Mouse (Mus musculus) thymus, postnatal 25 days (tissue): Measurements from ENCODE around the gene Rbck1.

ENCODE experiments used
- DNase-seq: peaks from one replicate; pipeline ENCODE4 v3.0.0; 2022

The Rbck1 gene

DNA sequence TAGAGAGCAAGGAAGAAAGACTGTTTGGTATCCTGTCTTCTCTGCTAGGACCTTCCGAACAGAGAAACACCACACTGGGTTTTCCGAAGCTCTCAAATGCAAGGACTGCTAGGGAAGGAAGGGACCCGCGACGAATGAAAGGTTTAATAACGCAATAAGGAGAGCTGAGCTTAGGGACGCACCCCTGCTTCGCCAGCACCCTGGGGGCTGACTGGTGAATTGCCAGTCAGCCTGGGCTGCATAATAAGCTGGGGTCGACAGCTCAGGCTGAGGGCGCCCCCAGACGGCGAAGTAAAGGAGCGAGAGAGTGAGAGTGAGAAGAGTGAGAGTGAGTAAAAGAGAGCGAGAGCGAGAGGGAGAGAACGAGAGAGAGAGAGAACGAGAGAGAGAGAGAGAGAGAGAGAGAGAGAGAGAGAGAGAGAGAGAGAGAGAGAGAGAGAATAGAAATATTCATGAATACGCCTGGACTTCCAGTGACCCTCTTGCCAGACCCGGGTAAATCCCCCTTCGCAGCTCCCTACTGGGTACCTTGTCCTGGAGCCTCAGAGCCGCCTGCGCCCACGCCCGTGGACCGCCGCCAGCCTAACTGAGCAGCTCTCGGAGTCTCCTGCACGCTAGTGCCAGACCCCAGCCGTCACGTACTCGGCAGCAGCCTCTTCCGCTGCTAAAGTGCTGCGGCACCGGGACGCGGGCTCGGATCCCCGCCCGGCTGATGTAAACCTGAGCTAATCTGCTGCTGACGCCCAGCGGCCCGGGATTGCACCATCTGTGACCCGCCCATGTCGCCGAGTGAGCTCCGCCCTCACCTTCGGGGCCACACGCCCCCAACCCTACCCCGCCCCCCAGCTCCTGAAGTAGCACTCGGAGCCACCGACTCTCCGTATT is 11.1 kb upstream of the Rbck1 start, which contains the start of gene Trib3:
Gene Trib3 (minus strand): TSS at position 704 of the 885 bp plus-strand sequence.
- peak; percentile 88 for DNase-seq

DNA sequence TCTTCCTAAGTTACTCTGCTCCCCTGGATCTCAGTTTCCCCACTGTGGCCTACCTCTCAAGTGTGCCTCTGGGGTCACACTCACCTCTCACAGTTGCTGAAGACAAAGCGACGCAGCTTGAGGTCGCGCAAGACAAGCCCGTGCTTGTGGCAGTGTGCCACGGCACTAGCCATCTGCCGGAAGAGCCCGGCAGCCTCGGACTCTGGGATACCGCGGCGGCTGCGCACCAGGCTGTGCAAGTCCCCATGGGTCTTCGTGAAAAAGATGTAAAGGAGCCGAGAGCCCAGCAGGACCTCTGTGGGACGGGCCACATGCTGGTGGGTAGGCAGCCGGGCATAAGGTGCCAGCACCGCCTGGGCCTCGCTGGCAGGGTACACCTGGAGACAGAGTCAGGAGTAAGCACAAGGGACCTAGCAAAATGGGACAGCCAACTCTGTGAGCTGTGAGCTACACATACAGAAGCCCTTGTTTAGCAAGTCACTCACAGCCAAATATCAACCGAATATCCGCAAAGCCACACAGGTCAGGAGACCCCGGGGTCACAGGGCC is 7.3 kb upstream of the Rbck1 start:
- no peak for DNase-seq

DNA sequence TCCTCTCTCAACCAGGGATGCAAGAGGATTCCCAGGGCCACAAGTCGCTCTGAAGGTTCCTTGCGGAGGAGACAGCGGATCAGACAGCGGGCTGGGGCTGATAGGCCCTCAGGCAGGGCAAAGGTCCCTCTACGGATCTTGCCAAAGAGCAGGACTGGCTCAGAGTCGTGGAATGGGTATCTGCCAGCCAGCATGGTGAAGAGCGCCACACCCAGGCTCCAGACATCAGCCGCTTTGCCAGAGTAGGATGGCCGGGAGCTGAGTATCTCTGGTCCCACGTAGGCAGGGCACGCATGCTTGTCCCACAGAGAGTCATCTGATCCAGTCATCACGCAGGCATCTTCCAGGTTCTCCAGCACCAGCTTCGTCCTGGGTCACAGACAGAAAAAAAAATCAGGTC is 5.9 kb upstream of the Rbck1 start:
- DNase-seq, result no peak

DNA sequence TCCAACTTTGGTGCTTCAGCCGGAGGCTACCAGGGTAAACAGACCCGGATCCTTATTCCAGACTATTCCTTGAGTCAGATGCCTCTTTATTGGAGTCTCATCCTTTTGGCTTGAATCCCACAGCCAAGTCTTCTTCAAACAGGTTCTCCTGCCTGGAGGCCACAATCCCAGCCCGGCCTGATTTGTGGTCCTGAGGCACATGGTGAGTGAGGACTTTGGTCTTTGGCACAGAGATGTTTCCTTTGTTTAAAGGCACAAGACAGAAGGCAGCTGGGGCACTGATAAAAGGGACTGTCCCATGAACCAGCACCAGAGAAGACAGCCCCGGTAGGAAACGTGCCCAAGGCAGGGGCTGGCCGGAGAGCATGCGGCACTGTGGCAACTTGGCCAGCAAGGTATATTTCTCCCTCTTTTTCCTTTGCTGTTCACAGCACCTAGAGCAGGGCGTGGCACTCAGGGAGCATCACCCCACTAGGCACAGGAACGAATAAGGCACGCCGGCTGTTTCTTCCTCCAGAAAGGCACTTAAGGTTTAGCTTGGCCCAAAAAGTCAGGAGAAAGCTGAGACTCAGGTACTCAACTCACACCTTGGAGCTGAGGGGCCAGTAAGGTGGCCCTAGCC is 5.2 kb upstream of the Rbck1 start:
- DNase-seq, result no peak

DNA sequence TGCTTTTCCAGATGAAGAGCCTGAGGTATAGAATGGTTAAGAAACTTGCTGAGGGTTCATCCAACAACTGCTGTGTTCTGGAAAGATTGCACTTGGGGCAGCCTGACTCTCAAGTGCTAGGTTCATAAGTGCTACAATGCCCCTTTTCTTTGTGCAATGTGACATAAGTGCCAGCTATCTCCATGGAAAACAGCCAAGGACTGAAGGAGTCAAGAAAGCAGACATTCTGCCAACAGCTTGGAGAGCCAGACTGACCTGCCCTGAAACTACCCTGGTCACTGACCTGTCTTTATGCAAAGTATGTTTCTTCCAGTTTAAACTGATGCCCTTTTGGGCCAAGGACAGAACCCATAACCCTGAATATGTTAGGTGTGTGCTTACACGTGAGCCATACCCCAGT is 4.4 kb upstream of the Rbck1 start:
- DNase-seq, result no peak

DNA sequence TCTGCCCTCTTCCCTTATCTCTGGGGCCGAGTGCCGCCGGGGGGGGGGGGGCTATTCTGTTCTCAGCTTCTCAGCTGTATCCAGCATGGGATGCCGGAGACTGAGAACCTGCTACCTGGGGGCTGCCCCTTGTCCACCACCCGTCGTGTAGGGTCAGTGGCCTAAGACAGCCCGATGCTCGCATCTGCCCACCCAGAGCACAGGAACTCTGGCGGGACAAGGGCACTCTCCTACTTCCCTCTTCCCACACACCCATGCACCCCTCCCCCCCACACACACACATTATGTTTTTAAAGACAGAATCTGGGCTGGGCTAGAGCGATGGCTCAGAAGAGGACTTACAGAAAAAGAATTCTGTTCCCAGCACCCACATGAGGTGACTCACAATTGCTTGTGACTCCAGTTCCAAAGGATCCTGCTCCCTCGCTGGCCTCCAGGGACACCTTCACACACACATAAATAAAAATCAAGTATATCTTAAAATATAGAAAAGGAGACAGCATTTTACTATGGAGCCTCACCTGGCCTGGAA is 2.9 kb upstream of the Rbck1 start:
- DNase-seq, result no peak

DNA sequence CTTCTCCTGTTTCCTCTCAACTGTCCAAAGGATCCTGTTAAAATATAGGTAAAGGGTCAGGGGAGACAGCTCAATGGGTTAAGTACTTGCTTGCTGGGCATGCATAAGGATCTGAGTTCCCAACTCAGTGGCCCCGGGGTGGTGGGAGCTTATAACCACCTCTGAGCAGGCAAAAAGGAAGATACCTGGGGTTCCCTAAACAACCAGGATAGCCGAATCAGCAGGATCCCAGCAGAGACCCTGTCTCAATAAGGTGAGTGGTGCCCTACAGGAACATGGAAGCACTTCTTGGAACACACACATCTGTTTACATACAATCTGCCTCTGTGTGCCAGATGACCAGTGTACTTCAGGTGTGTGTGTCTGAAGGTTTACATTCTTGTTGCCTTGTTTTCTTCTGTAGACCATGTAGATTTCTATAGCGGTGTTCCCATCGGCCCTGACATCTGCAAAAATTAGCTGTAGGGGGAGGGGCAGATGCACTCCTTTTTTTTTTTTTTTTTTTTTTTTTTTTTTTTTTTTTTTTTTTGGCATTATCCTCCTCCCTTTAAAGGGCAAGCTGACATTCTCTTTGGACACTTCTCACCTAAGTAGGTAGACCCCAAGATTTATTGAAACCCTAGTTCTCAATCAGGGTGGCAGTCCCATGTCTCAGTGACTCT is 1.0 kb upstream of the Rbck1 start:
- DNase-seq, result no peak

DNA sequence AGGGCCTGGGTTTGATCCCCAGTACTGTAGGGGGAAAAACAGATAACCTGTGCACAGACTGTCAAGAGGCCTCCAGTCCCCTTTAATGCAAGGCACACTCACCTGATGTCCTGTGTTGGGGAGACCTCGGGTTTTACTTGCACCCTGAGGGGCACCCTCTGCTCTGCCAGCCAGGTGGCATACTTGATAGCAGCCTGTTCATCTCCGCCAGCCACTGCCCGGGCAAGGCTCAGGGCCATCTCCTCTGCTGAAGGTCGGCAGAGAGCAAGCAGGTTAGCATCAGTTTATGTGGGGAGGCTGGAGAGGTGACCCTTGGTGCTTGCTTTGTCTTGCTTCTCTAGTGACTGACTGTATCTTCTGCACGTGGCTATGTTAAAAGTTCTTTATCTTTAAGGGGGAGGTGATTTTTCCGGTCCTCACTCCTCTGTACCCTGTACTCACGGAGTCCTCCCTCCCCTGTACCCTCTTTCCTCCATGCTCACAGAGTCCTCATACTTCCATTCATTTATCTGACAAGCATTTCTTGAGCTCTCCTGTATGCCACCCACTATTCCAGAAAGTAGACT is 1.5 kb downstream of the Rbck1 start:
- no peak for DNase-seq

DNA sequence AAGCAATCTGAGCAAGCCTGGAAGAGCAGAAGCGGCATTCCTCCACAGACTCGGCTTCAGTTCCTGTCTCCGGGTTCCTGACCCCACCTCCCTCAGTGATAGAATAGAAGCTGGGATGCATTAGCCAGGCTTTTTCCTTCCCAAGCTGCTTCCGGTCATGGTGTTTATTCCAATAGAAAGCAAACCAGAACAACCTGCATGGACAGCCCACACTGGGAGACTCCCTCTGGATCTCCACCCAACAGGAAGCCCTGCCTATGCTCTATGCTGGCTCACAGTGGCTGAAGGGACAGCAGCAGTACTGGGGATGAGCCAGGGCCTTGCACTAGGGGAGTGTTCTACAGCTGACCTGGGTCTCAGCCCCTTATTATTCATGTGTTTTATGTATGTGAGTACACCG is 4.5 kb downstream of the Rbck1 start:
- DNase-seq, result no peak

DNA sequence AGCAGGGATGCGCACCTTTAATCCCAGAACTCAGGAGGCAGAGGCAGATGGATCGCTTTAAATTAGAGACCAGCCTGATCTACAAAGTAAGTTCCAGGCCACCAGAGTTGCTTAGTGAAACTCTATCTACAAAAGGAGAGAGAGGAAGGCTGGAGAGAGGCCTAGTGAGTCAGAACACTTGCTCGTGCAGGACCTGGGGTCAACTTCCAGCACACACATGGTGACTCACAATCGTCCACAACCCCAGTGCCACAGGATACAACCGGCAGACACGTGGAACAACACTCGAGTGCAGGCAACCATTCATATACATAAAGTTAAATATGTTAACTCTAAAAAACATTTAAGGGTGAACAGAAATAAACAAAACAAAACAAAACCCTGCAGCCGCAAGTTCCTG is 5.8 kb downstream of the Rbck1 start:
- DNase-seq, result no peak

DNA sequence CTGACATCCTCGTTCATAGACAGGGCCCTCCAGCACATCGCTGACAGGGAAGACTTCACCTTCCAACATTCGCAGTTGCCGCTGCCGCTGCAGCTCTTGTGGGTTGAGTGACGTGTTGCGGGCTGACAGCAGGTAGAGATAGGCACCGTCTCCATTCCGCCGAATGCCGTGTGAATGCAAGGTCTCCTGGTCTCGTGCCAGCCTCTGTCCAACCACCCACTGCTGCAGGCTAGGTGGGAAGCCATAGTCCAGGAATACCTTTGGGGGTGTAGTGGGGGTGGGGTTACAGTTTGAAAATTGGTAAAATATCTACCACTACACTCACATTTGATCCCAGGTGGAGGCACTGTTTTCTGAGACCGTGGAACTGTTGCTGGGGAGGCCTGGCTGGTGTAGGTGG is 6.3 kb downstream of the Rbck1 start:
- DNase-seq, result no peak

DNA sequence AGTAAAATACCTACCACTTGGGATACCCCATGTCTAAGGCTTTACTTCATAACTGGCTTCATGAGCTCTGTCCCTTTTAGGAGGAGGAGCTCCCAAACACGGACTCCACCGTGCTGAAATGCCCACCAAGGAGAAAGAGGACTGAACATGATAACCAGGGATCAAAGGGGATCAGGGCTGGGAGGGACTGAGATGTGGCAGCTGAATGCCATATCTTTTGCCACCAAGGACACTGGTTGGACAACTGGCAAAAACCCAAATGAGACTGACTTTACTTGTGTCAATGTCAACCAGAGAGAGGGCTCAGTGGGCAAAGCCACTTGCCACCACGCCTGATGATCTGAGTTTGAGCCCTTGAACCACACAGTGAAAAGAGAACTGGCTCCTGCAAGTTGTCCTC is 7.6 kb downstream of the Rbck1 start:
- no peak for DNase-seq

DNA sequence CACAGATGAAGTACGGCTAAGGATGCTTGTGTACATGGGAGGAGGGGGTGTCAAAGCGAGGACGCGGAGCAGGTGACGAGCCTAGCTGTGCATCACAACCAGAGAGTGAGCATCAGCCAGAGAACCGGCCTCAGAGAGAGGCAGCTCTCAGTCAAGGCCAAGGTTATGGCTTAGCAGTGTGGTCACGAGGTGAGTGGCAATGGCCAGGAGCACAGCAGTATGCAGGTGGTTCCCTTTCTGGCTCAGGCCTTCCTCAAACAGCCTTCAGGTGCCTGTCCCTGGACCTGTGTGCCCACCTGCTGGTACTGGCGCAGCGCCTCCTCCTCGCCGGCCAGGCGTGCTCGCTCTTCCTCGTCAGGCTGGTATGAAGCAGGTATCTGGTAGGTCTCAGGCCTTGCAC is 8.5 kb downstream of the Rbck1 start:
- DNase-seq, result no peak

DNA sequence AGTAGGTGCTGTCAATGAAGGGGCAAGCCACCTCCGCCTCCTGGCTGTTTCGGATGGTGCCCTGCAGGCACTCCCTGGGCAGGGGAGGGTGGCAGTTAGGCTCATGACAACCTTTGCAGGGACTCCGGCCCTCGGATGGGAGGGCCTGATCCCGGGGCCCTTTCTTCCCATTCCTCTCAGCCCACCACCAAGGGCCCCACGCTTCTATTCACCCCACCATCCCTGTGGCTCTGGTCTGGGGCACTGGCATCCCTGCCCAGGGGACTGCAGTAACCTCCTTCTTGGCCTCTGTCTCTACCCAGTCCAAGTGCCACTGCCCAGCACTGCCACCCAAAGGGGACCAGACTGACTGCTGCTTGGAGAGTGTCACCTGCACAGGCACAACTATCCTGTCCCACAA is 10.3 kb downstream of the Rbck1 start:
- DNase-seq, result no peak

DNA sequence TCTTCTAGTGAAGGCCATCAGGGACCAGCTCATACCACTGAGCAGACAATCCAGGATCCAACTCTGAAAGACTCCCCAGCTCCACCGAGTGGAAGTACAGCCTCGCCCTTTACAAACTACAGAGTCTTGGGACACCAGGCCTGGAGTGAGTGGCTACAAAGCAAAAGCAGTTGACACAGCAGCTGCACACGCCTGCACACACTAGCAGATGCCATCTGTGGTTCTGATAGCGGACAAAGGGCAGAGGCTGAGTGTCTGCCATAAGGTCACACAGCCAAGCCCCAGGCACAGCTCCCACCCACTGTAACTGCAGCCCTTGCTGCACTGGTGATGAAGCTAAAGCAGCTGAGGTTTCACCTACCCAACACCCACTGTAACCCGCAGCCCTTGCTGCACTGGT is 10.9 kb downstream of the Rbck1 start:
- no peak for DNase-seq

DNA sequence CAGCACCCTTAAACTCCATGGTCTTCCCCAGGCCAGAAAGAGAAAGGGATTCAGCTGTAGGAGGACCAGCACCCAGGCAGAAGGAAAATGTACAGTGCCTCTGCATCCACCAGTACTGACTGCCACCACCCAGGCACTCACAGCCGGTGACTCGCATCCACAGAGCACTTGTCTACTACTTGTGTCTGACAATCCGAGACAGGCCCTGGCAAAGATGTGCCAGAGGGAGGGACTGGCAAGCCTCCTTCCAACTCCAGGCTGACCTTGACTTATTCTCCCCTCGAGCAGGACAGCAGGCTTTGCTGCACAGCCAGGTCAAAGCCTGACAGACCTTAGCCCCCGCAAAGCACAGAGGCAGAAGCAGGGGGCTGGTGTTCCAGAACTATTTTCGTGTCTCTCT is 15.4 kb downstream of the Rbck1 start:
- DNase-seq, result no peak

DNA sequence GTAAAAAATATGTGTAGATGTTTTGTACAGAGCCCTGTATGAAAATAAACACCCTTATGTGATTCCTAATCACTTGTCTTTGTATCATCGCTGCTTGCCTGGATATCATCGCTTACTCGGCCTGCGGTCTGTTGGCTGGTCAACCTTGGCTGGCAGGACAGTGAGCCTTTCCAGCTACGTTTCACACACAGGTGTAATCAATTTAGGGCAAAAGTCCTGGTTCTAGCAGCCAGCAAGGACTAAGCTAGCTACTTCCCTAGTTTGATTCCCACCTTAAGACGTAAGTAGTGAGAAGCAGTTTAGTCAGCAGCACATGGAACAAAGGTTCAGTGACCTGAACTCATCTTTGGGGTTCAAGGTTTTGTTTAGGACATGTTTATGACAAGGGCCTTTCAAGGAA is 18.5 kb downstream of the Rbck1 start:
- DNase-seq, result no peak

DNA sequence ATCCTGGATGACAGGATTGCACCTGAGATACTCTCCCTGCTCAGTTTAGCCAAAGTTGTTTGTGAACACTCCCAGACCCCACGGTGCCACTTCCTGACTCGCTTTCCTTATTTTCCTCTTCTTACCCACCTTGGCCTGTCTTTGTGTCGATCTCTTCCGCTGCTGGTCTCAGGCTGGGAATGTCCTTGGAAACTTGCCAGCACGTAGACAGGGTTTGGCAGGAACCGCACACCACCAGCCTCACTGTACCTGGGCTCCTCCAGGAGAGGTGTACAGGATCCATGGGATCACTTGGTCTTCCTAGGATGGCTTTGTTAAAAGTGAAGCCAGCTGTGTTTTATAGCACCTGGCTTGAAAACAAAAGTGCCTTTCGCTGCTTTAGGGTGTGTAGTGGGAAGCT is 19.5 kb downstream of the Rbck1 start:
- no peak for DNase-seq

DNA sequence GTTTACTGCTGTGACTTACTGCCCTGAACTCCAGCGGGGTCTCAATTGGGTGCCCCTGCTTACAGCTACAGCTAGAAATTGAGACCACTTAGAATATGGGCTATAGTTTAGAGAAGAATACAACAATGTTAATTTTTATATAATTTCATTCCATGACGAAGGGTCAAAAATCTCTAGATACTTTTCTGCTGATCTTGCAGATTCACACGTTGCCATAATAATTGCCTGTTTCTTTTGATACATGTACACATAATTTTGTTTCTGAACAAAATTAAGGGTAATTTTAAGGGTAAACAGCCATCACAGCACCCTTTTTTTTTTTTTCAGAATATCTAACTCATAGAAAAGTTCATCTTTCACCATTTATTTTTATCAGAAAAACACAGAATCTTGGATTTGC is 25.3 kb downstream of the Rbck1 start:
- no peak for DNase-seq

DNA sequence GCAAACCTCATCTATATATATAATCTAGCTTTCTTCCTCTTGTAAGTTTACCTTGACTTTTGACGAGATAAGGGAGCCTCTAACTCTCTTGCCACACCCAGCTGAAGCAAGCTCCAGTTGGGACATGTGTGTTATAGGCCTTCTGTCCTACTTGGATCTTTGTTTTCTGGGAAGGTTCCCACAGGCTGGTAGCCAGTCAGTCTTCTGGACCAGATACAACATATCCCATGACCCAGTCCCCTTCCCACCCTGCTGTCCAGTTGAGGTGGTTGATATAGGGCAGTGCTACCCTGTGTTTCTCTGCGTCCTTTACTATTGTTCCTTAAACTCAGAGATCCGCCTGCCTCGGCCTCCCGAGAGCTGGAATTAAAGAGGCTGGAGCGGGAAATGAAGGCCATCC is 27.0 kb downstream of the Rbck1 start:
- no peak for DNase-seq

DNA sequence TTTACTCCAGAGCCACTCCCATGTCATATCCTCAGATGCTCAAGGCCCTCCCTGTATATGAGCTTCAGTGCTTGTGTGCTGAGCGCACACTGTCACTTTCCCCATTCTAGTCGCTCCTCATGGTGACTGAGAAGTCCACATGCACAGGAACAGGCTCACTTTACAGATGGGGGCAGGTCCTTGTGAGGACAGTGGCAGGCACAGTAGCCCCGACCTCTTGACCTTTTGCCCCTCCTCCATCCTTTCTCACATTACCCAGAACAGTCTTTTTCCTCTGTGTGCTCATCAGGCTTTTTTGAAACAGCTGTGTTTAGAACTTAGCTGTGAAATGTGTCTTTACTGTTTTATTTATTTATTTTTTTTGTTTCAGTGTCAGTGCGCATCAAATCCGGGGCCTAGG is 28.7 kb downstream of the Rbck1 start:
- no peak for DNase-seq

DNA sequence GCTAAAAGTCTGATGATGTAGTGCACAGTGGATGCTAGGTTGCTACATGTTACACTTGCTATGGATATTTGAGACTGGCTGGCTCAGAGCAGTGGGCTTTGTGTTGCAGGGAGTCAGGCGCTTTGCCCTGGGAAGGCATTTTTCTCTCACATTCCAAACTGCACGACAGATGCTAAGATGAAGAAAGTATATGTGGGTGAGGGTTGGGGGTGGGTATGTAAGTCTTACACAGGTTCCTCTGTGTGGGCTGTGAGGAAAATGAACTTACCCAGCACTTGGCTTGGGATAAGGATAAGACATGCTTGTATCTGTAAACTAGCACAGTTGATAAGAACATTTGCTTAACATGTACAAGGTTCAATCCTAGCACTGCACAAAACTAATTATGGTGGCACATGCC is 29.6 kb downstream of the Rbck1 start:
- DNase-seq, result no peak

DNA sequence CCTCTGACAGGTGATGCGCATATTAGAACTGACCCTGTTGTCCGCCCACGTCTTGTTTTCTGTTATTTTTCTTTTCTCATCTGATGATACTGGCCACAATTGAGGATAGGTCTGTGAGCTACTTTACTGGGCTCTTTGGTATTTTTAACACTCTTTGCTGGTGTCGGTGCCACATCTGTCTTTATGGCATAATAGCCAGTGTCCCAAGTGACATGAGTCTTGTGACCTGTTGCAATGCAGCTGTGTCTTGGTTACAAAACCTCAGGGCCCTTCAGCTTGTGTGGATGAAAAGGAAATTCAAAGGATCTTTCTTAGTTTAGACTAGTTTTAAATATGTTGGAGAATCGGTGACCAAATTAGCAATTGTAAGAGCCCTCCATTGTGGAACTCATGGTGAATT is 37.9 kb downstream of the Rbck1 start:
- DNase-seq, result no peak
